Mouse (Mus musculus) cerebellum, postnatal 14 days (tissue): ENCODE data around the gene Mamdc4.

Experiments
- DNase-seq, 2 experiments: peaks; one replicate each; pipeline ENCODE4 v3.0.0; 2021; ENCODE audit warnings: mixed read lengths in 2 of 2

Mamdc4 gene

GRCm38 (mm10) chr2:25574579-25575431 is at the start of gene Mamdc4, which contains the start of gene Phpt1:
Gene Mamdc4 (minus strand): TSS chr2:25574845.
Gene Phpt1 (minus strand): TSS chr2:25575224.
- peak; percentile 95 to 97 for DNase-seq

DNA sequence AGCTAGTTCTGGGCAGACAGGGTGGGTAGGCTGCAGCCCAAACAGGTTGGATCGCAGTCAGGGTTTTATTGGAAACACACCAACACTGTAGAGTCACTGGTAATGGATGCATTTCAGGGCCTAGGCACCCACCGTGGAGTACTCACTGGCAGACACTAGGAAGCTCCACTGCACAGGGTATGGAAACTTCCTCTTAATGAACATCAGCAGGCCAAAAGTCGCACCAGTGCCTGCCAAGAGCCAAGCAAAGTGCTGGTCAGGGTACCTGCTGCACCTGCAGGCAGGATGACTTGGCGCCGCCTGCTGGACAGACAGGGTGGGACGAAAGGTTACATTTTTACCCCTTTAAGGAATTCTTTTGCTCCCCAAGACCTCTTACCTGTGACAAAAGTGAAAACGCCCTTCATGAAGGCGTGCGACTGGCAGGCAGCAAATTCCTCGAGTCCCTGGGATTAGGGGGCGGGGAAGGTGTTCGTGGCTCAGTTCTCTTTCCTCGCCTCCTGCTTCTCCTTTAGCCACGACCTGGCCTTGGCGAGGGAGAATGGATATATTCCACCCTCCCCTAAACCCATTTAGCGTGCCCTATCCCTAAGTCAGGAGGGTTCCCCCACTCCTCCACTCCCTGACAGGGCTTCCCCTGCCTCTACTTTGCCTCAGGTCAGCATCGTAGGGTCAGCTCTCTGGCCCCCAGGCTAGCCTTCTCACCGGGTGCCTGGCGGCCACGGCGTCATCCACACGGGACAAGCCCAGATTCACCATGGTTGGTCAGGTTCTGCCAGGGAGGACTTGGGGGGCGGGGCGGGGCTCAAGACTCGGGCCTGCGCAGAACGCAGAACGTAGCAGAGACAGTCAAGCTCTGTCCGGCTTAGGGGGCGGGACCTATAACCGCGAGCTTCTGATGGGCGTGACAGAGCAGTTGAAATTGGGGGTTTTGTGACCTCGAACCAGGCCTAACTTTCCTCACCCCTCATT is 46.9 kb upstream of the Mamdc4 start, which contains the start of gene Tmem141:
Gene Tmem141 (minus strand): TSS at position 777 of the 972 bp plus-strand sequence.
- DNase-seq, result peak; percentile 94

GRCm38 (mm10) chr2:25620852-25621228 is 46.2 kb upstream of the Mamdc4 start:
- no peak for DNase-seq

DNA sequence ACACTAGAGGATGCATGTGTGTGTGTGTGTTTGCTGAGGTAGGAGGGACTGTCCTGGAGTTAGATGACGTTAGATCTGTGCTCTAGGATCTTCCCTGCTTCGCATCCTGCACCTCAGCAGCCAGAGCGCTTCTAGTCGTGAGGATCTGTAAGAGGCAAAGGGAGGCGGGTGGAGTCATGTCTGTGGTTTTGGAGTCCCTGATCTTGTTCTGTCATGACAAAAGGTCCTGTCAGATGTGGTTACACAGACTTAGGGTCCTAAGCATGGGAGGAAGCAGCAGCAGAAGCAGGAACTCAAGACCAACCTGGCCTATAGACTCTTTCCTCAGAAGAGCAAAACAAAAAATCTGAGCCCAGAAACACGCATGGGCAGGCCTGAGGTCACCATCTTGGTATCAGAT is 45.7 kb upstream of the Mamdc4 start:
- no peak for DNase-seq

- DNase-seq, result no peak
These were observed 42.9 kb upstream of the Mamdc4 start, which contains the start of gene Ccdc183 for GRCm38 (mm10) chr2:25617578-25617977. Gene Ccdc183 (minus strand): TSS chr2:25617678.

GRCm38 (mm10) chr2:25616398-25616797 is 41.8 kb upstream of the Mamdc4 start:
- DNase-seq, result peak; percentile 53 to 61

DNA sequence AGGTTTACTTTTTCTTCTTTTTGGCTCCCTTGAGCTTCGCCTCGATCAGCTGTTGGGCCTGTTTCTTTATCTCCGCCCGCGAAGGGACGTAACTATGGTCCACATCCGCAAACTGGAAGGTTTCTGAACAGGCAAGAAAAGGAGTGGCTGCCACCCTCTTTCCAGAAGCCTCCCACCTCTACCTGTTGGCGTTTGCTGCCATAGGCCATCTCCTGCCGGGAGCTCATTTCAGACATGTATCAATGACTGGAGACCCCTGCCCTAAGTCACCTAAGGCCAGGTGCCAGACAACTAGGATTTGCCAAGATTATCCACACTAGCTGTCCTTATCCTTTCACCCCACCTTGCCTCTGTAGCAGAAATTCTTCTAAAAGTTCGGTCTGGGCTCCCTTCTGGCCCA is 34.0 kb upstream of the Mamdc4 start:
- DNase-seq, result no peak

- DNase-seq, result peak; percentile 93 to 95
These were observed 33.3 kb upstream of the Mamdc4 start, which contains the start of gene Rabl6 for GRCm38 (mm10) chr2:25607761-25608622. Gene Rabl6 (minus strand): TSS chr2:25608521.

- peak in 1 of 2 experiments; percentile 33 for DNase-seq
These were observed 27.9 kb upstream of the Mamdc4 start for GRCm38 (mm10) chr2:25602526-25602925.

GRCm38 (mm10) chr2:25600037-25600436 is 25.4 kb upstream of the Mamdc4 start:
- DNase-seq, result no peak

DNA sequence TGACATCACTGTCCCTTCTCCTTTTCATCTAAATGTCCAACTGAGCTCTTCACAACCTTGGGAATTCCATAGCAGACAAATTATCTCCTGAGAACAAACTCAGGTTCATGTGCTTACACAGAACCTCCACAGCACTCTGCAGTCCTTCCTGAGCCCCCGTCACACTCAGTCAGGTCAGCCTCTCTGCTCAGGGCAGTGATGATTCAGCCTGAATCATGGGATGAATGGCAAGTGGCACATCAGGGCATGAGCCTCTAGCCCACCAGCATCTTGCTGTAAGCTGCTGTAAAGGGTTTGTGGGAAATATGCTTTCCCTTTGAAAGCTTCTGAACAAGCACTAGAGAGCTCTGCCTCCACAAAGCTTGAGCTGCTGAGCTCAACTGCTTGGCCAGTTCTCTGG is 24.1 kb upstream of the Mamdc4 start:
- DNase-seq, result no peak

- no peak for DNase-seq
These were observed 22.3 kb upstream of the Mamdc4 start for GRCm38 (mm10) chr2:25596765-25597510.

DNA sequence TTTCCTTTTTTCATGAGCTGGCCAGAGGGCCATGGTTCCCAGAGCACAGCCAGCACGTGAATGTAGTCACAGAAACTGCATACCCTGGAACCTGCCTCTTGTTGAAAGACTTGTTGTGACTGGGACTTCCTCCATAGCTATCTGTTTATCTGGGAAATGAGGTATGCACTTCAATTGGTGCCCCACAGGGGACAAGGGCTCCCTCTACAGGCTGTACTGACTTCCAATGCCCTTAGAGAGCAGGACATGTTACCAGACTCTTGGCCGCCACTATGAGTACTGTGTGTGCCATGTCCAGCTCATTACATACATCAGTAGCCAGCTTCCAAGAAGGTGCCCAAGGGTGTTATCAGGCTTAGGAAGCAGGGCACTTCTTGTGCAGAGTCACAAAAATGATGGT is 17.2 kb upstream of the Mamdc4 start:
- peak; percentile 64 to 73 for DNase-seq

DNA sequence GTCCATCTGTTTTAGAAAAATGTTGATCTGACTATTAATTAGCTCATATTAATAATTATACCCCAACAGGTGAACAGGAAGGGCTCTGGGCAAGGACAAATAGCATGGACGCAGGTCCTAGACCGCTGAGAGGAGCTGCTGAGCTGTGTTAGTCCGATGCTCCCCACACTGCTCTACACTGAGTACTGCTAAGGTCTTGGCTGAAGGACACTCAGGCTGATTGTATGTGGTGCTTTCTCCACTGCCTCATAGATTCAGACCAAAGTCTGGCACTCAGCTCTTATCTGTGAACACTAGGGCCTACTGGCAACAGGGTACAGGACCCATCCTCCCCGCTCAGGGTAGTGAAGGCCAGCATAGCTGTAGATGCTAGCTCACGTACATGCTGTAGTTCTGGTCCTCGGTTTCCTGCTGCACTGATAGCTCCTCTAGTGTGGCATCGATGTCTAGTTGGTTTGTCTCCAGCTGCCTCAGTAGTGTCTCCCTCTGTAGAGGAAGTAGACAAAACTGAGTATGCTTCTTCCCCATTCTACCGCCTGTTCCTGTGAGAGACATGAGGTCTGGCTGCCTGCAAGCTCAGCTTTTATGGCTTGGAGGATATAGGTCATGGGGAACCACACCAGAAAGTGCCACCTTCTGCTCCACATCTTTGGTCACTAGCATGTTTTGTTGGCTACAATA is 13.7 kb upstream of the Mamdc4 start:
- no peak for DNase-seq

DNA sequence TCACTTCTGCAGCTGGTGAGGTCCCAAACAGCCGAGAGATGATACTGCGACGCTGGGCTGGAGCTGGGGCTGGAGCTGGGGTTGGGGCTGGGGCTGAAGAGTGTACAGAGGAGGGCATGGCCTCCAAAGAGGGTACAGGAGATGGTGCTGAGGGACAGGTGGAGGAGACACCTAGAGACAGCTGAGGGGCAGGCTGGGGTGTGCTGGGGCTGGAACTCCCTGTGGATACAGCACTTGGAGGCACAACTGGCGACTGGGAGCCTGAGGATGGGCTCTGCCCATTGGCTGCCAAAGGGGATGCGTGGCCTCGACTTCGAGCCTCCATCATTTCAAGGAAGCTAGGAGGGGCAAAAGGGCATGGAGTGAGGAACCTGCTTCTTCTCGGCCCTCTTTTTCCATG is 12.6 kb upstream of the Mamdc4 start:
- DNase-seq, result no peak

DNA sequence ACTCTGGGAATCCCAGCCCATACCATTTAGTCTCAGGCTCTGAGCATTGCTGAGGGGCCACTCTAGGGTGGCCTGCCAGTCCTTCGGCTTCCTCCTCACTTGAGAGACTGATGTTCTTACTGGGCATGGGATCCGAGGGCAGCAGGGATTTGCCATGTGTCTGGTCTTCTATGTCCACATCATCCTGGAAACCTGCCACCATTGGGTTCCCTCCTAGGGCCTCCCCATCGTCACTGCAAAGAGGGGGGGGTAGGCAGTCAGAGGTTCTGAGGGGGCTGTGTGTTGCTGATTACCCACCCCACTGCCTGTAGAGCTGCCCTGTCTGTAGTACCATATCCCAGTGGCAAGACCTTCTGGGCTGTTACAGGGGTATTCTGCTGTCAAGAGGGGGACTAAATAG is 11.0 kb upstream of the Mamdc4 start:
- peak in 1 of 2 experiments; percentile 63 for DNase-seq

DNA sequence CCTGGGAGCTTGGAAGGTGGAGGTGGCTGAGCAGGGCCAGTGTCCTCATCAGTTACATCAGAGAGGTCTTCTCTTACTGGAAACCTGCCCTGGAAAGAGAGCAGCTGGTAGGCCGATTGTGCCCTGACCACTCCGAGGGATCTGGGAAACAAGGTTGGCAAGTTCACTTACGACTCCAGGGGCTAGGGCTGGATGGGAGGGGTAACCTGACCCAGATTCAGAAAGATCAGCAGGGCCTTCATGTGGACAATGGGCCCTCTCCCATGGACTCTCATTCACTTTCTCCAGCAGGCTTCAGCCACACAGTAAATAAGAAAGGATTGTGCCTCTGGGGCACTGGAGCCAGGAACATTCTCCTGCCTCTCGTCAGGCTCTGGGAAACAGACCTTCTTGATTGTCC is 10.2 kb upstream of the Mamdc4 start:
- DNase-seq, result peak in 1 of 2 experiments; percentile 33

GRCm38 (mm10) chr2:25584152-25584551 is 9.5 kb upstream of the Mamdc4 start:
- DNase-seq, result peak; percentile 63 to 67

- peak; percentile 45 to 55 for DNase-seq
These were observed 8.9 kb upstream of the Mamdc4 start for GRCm38 (mm10) chr2:25583571-25583970.

DNA sequence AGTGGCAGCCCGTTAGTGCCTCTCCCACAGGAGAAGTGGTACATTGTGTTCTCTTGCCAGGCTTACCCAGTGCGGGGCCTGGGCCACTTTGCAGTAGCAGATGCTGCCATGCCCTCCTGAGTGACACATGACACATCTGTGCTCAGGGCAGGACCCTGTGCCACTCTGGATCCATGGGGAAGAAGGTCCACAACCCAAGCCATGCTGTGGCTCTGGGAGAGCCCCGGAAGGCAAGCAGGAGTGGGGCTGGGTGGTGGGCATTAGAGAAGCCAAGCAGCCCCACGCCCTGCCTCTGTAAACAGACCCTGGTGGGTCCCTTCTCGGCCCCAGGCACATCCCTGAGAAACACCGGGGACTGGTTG is 8.5 kb upstream of the Mamdc4 start:
- DNase-seq, result peak; percentile 47 to 48
